Mouse (Mus musculus): ENCODE data around the gene Gm38392. TPM values are rescaled to one million over a fixed set of nuclear protein-coding genes. Genes with fewer than 3 reads are reported as not detected.

Gene Gm38392
- polyA plus RNA-seq, 2 experiments: 5.4 TPM; not detected in 1

DNA sequence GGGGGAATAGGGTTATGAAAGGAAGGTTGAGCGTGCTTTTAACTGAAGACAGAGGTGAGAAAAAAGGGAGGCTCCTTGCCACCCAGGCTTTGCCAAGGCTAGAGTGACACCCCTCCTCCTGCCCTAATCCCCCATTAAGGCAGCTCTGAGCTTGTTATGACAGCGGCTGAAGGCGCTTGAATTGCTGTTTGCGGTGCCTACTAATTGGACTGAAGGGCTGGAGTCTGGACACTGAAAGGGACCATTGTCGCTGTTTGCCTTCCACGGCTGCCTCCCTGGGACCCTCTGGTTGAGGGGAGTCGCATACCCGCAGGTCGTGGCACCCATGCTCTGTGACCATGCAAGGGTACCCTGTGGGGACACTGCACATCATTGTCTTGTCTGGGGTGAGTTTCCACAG is 67.1 kb downstream of the Gm38392 start:
- H3K4me1 ChIP-seq (ENCODE audit: control insufficient read depth, insufficient read depth, low read length): no peaks in the 10 kb centered on the region
- 8% methylated on average over 8 of the region's 9 CpGs for WGBS
- no peaks in the 10 kb centered on the region for H3K36me3 ChIP-seq (ENCODE audit: control insufficient read depth, insufficient read depth, low read length)
- no peak for DNase-seq (ENCODE audit: low spot score)
- no peak for TF ChIP-seq POLR2A (IDR thresholded peaks at IDR 0.05; ENCODE audit: borderline replicate concordance, extremely low read depth, insufficient read depth, insufficient read length)
- ATAC-seq (ENCODE audit: low FRiP score, low read depth): no peak
- H3K4me2 ChIP-seq (replicated peaks; ENCODE audit: low read depth, low read length, severe bottlenecking): no peak overlapping the region
- H3K9ac ChIP-seq (ENCODE audit: low read depth, low read length, severe bottlenecking): no peak overlapping the region
- H3K27ac ChIP-seq (replicated peaks; ENCODE audit: low read depth, low read length): no peak overlapping the region
- peaks cover 60% of the 10 kb centered on the region for H3K27me3 ChIP-seq (ENCODE audit: control insufficient read depth, insufficient read depth, low read length)
- no peak overlapping the region for H3K4me3 ChIP-seq (replicated peaks; ENCODE audit: low read length)
- no peaks in the 10 kb centered on the region for H3K9me3 ChIP-seq (ENCODE audit: control insufficient read depth, low read length)

DNA sequence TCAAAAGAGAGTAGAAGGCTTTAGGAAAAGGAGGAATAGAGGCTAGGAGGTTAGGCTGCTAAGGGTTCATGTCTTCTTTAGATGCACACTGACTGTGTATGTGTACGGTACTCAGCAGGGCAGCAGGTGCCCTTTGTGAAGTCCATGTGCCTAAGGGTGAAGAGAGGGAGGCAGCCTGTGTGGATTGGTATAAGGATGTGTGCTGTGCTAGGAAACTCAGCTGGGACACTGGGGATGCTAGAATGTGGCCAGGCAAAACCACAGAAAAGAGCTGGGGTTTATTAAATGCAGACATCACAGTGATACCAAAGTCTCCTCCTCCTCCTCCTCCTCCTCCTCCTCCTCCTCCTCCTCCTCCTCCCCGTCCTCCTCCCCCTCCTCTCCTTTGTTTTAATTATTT is 69.3 kb downstream of the Gm38392 start:
- Histone ChIP-seq H3K4me3 (replicated peaks; ENCODE audit: low read length) (no peak overlapping the region), H3K9me3 (ENCODE audit: control insufficient read depth, low read length) (no peaks in the 10 kb centered on the region), H3K27ac (replicated peaks; ENCODE audit: low read depth, low read length) (no peak overlapping the region), H3K27me3 (ENCODE audit: control insufficient read depth, insufficient read depth, low read length) (peaks cover 80% of the 10 kb centered on the region), H3K36me3 (ENCODE audit: control insufficient read depth, insufficient read depth, low read length) (no peaks in the 10 kb centered on the region), H3K4me2 (replicated peaks; ENCODE audit: low read depth, low read length, severe bottlenecking) (no peak overlapping the region), H3K9ac (ENCODE audit: low read depth, low read length, severe bottlenecking) (no peak overlapping the region), H3K4me1 (ENCODE audit: control insufficient read depth, insufficient read depth, low read length) (peaks cover 2% of the 10 kb centered on the region; the same call in 1 of the 2 replicates)
- DNase-seq (ENCODE audit: low spot score) (no peak), ATAC-seq (ENCODE audit: low FRiP score, low read depth) (no peak)
- WGBS: 57% methylated on average over 1 of the region's 2 CpGs
- no peak for TF ChIP-seq POLR2A (IDR thresholded peaks at IDR 0.05; ENCODE audit: borderline replicate concordance, extremely low read depth, insufficient read depth, insufficient read length)

DNA sequence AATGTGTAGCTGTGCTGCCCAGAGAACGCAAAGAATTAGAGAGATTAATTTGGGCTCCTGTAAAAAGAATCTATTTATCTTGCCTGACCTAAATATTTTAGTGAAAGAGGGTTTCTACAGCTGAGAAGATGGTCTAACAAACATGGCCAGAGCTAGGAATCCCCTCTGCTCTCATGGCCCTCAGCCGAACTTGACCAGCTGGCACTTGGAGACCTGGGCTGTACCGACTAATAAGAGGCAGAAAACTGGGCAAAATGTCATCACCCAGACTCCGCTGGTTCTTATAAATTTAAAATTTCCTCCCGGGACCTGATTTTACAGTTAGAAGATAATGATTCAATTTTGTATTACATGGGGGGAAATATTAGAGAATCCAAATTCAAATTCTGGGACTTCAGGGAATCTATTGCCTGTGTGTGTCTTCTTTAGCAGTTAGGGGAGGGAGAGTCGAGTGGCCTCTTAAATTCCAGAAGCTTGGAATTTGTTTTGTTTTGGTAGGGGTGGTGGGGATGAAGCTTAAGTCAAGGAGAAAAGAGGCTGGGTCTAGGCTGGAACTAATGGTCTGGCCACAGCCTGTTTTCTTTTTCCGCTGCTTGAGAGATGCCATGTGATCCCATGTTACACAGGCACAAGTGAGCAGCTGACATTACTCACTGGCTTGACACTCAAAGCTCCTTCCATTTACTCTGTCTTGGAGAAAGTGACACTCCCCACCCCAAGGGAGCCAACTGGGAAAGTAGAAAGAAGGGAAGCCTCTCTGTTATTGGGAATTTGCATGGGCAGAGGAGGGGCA is 70.3 kb downstream of the Gm38392 start:
- DNase-seq (ENCODE audit: low spot score): no peak
- Histone ChIP-seq H3K9me3 (ENCODE audit: control insufficient read depth, low read length) (no peaks in the 10 kb centered on the region), H3K4me2 (replicated peaks; ENCODE audit: low read depth, low read length, severe bottlenecking) (no peak overlapping the region), H3K27ac (replicated peaks; ENCODE audit: low read depth, low read length) (no peak overlapping the region), H3K4me1 (ENCODE audit: control insufficient read depth, insufficient read depth, low read length) (peaks cover 2% of the 10 kb centered on the region; the same call in 1 of the 2 replicates), H3K9ac (ENCODE audit: low read depth, low read length, severe bottlenecking) (no peak overlapping the region), H3K36me3 (ENCODE audit: control insufficient read depth, insufficient read depth, low read length) (no peaks in the 10 kb centered on the region), H3K4me3 (replicated peaks; ENCODE audit: low read length) (no peak overlapping the region), H3K27me3 (ENCODE audit: control insufficient read depth, insufficient read depth, low read length) (peaks cover 88% of the 10 kb centered on the region)
- WGBS: 10% methylated on average over 7 of the region's 7 CpGs
- no peak for ATAC-seq (ENCODE audit: low FRiP score, low read depth)
- no peak for TF ChIP-seq POLR2A (IDR thresholded peaks at IDR 0.05; ENCODE audit: borderline replicate concordance, extremely low read depth, insufficient read depth, insufficient read length)

DNA sequence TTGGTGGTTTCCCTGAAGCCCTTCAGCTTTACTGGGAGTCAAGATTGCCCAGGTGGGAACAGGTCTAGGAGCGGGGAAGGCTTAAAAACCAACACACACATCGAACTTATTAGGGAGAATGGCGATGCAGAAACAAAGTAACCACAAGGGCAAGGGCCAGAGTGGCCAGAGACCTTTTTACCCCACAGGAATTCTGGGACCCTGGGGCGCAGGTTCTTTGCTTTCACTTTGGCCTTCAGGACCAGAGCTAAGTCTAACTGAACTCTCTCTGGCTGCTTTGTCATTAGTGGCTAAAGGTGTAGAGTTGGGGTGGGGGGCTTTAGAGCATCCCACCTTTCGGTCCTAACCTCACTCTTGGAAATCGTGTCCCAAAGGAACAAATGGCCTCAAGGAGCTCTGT is 70.9 kb downstream of the Gm38392 start:
- WGBS: 4% methylated on average over 6 of the region's 6 CpGs
- no peak for DNase-seq (ENCODE audit: low spot score)
- no peak overlapping the region for H3K9ac ChIP-seq (ENCODE audit: low read depth, low read length, severe bottlenecking)
- H3K36me3 ChIP-seq (ENCODE audit: control insufficient read depth, insufficient read depth, low read length): no peaks in the 10 kb centered on the region
- ATAC-seq (ENCODE audit: low FRiP score, low read depth): no peak
- H3K9me3 ChIP-seq (ENCODE audit: control insufficient read depth, low read length): no peaks in the 10 kb centered on the region
- H3K4me2 ChIP-seq (replicated peaks; ENCODE audit: low read depth, low read length, severe bottlenecking): no peak overlapping the region
- TF ChIP-seq POLR2A (IDR thresholded peaks at IDR 0.05; ENCODE audit: borderline replicate concordance, extremely low read depth, insufficient read depth, insufficient read length): no peak
- peaks cover 2% of the 10 kb centered on the region; the same call in 1 of the 2 replicates for H3K4me1 ChIP-seq (ENCODE audit: control insufficient read depth, insufficient read depth, low read length)
- H3K27ac ChIP-seq (replicated peaks; ENCODE audit: low read depth, low read length): no peak overlapping the region
- 0 out of 2 replicates have a peak overlapping the region, but pooled peaks have one; percentile 23 for H3K4me3 ChIP-seq (replicated peaks; ENCODE audit: low read length)
- H3K27me3 ChIP-seq (ENCODE audit: control insufficient read depth, insufficient read depth, low read length): peaks cover 93% of the 10 kb centered on the region

DNA sequence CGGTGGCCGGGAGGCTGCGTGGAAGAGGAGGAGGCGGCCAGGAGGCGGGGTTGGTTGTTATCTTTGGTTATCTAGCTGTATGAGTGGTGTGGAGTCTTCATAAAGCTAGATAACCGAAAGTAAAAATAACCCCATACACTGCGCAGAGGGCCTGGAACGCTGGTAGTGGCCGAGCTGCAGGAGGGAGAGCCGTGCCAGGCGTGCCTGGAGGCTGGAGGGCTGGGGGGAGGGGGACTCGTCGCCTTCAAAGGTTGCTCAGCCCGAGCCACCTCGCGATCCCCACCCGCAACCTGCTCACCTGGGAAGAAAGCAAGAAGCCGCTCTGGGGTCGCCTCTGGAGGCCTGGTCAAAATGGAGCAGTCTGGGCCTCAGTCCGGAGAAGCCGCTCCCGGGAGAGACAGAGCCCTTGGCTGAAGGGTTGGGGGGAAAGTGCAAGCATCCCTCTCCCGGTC is 71.4 kb downstream of the Gm38392 start:
- Histone ChIP-seq H3K9me3 (ENCODE audit: control insufficient read depth, low read length) (no peaks in the 10 kb centered on the region), H3K36me3 (ENCODE audit: control insufficient read depth, insufficient read depth, low read length) (no peaks in the 10 kb centered on the region), H3K4me1 (ENCODE audit: control insufficient read depth, insufficient read depth, low read length) (peaks cover 2% of the 10 kb centered on the region; the same call in 1 of the 2 replicates), H3K4me3 (replicated peaks; ENCODE audit: low read length) (peak overlapping the region; percentile 23), H3K4me2 (replicated peaks; ENCODE audit: low read depth, low read length, severe bottlenecking) (peak overlapping the region; percentile 30), H3K27ac (replicated peaks; ENCODE audit: low read depth, low read length) (no peak overlapping the region), H3K27me3 (ENCODE audit: control insufficient read depth, insufficient read depth, low read length) (peaks cover 92% of the 10 kb centered on the region), H3K9ac (ENCODE audit: low read depth, low read length, severe bottlenecking) (no peak overlapping the region)
- TF ChIP-seq POLR2A (IDR thresholded peaks at IDR 0.05; ENCODE audit: borderline replicate concordance, extremely low read depth, insufficient read depth, insufficient read length): no peak
- DNase-seq (ENCODE audit: low spot score) (no peak), ATAC-seq (ENCODE audit: low FRiP score, low read depth) (no peak)
- under 1% methylated on average over 23 of the region's 23 CpGs for WGBS

Measured in limb, embryonic 14.5 days (tissue).